Mouse (Mus musculus): Measurements from ENCODE around the gene Pyroxd2.
A peak's percentile ranks its signal among the peaks of the same experiment; 100 is the strongest.

Gene Pyroxd2

DNA sequence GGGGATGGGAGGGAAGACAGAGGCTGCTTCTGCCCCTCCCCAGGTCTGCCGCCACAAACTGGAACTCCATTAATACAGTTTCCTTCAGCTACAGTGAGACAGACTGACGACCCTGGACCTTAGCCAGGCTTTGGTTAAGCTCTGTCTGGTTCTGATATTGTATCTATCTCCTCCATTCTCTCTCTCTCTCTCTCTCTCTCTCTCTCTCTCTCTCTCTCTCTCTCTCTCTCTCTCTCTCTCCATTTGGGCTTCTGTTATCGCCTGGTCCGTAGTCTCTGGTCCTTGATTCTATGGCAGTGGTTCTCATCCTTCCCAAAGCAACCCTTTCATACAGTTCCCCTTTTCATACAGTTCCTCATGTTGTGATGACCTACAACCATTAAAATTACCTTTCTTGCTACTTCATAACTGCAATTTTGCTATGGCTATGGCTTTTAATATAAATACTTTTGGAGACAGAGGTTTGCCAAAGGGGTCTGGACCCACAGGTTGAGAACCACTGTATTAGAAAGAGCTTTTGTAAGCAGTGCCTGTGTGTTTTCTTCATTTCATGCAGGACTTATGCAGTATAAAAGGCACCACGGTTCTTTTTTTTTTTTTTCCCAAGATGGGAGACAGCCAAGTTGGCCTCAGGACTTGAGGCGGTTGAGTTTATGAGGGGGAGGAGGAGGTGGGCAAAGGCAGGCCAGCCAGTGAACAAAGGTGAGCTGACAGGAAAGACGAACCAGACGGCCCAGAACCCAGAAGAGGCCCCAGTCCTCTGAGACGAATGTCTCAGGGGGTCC lies 7.3 kb downstream of the Pyroxd2 start:
- DNase-seq (ENCODE audit: low read depth) = no peak

DNA sequence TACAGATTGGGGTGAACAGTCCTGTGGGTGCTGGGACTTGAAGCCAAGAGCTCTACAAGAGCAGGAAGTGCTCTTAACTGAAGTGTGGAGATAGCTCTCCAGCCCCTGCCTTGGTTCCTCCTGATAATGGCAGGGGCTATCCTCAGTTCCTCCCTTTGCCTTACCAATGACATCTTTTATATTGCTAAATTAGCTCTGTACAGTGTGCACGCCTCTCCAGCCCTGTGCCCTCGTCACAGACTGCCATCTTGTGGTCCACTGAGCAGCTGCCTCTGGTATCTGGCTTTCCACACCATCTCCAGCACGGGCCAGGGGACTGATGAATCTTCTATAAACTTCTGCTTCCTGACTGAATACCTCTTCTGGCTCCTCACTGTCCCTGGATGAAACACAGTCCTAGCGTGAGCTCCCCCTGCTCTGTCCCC lies 8.4 kb downstream of the Pyroxd2 start:
- no peak for DNase-seq (ENCODE audit: low read depth)

GRCm38 (mm10) chr19:42743261-42743660 lies 9.3 kb downstream of the Pyroxd2 start:
- DNase-seq (ENCODE audit: low read depth) = no peak

GRCm38 (mm10) chr19:42741884-42742283 lies 10.7 kb downstream of the Pyroxd2 start:
- DNase-seq (ENCODE audit: low read depth) = no peak

GRCm38 (mm10) chr19:42740163-42740899 lies 12.2 kb downstream of the Pyroxd2 start:
- DNase-seq (ENCODE audit: low read depth) = no peak

- no peak for DNase-seq (ENCODE audit: low read depth)
Measured at GRCm38 (mm10) chr19:42739734-42740133, 12.8 kb downstream of the Pyroxd2 start.

DNA sequence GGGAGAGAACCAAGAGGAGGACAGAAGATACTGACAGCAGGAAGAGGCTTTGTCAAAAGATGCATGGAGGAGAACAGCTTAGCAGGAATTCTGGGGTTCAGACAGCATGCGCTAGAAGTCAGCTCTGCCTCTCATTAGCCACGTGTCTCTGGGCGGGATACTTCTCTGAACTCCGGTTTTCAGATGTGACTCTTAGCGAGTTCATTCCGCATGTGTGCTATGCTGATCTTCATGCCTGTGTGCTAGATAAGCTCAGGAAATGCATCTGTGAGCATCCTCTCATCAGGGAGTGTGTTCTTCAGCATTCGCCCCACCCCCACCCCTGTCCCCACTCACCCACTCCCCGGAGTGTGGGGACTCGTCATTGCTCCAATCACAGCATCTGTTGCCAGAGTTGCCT lies 14.8 kb downstream of the Pyroxd2 start:
- no peak for DNase-seq (ENCODE audit: low read depth)

DNA sequence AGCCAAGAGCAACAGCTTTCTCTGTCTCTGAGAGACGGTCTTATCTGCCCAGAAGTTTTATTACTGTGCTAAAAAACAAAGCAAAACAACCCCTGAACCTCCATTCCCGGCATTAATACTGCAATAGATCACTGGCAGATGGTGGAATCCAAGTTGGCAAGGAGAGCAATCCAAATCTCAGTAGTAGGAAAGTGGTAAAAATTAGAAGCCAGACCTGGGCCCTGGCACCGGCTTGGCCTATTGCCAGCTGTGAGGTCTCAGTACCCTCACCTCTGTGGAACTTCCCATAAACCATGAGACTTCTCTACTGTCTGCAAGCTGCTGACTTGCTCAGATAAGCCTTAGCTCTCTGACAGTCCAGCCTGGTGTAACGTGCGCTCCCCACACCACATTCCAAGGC lies 17.6 kb downstream of the Pyroxd2 start:
- no peak for DNase-seq (ENCODE audit: low read depth)

DNA sequence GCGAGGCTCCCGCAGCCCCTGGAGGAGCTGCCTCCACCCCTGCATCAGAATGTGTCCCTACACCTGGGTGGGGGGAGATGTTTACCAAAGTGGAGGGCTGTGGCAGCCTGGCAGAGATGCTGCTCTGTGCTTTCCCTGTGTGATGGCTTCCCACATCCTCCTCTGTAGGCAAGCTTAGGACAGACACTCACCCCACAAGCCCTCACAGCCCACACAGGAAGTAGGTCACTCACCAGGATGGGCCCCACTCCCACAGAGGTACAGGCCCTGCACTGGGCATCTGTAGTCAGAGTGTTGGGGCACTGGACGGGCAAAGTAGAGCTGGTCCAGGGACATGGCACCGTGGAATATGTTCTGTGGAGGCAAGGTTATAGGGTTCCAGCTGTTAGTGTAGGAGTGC lies 25.2 kb downstream of the Pyroxd2 start:
- DNase-seq (ENCODE audit: low read depth) = no peak

GRCm38 (mm10) chr19:42726766-42727165 lies 25.8 kb downstream of the Pyroxd2 start:
- DNase-seq (ENCODE audit: low read depth) = no peak

GRCm38 (mm10) chr19:42725973-42726350 lies 26.6 kb downstream of the Pyroxd2 start:
- DNase-seq (ENCODE audit: low read depth) = no peak

- peak; percentile 16 for DNase-seq (ENCODE audit: low read depth)
Measured at GRCm38 (mm10) chr19:42725056-42725972, 27.3 kb downstream of the Pyroxd2 start.

DNA sequence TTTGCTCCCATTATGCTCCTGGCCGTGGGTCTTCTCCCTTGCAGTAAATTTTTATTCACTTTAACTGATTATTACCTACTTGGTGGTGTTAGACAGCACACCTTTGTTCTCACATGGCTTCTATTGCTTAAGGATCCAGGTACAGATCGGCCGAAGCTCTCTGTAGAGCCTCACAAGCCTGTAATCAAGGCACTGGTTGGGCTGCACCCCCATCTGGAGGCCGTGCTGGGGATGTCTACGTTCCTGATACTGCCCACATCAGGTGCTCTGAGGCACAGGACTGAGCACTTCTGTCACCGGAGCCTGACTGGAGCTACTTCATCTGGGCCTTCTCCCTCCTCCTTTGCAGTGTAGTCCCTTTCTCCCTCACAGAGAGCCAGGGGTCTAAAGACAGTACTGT lies 29.3 kb downstream of the Pyroxd2 start:
- DNase-seq (ENCODE audit: low read depth) = no peak

DNA sequence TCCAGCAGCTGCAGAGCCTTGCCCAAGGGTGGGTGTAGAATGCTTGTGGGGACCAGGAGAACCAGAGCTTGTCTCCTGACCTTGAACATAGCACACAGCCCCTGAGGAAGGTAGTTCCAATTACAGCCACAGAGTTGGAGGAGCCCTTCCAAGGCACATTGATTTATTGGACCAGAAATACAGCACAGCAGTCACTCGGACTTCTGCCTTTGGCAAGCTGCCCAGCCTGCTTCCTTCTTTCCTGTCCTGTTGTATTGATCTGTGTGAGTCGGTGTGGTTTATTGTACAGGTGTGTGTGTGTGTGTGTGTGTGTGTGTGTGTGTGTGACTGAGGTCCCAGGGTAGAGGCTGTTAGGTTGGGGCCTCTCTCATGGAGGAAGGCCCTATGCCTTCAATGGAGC lies 30.1 kb downstream of the Pyroxd2 start:
- DNase-seq (ENCODE audit: low read depth) = no peak

DNA sequence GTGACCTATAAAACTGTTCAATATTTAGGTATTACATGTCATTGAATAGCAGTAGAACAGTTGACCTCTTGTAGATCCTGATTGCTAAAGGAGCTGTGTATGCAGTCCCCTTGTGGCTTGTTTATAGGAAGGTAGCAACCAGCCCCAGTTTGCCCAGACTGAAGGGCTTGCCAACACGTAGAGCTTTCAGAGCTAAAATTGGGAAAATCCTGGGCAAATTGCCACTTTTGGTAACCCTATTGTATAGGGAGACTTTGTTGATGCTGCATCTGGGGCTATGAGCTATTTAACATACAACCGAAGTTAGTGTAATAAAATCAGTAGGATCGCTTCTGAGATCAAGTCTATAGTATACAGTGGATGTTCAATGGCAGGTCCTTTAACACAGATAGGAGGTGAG lies 34.5 kb downstream of the Pyroxd2 start:
- DNase-seq (ENCODE audit: low read depth) = no peak

GRCm38 (mm10) chr19:42717668-42718067 lies 34.9 kb downstream of the Pyroxd2 start:
- no peak for DNase-seq (ENCODE audit: low read depth)

DNA sequence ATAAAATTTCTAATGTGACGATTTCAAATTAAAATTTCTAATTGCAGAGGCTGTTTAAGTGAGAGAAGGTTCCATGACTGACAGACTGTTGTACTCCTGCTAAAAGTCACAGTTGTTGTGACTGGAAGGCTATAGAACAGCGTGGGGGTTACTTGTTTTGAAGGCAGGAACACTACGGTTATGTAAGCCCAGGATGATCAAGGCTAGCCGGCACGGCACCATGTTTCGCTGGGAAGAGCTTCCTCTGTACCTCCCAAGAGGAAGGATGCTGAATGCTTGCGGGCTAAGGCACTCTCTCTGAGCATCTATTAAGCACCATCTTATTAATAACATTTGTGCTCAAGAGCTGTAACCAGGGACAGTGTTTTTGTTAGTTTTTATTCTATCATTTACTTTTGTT lies 36.1 kb downstream of the Pyroxd2 start:
- no peak for DNase-seq (ENCODE audit: low read depth)

DNA sequence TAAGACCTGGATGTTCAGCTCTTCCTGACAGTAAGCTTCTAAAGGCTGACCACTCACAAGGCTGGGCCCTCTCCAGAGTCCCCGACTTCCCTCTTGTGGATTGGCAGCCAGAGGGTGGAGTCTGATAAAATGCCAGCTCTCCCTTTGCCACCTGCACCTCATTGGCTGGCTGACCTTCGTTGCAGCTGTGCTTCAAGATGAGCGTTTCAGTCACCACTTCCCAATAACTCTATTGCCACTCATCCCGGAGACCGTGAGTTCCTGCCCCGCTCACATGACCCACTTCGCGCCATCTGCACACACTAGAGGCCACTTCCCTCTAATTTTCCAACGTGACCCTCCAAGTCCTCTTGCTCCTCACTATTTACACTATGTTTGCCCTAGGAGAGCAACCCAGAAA lies 38.8 kb downstream of the Pyroxd2 start:
- no peak for DNase-seq (ENCODE audit: low read depth)

DNA sequence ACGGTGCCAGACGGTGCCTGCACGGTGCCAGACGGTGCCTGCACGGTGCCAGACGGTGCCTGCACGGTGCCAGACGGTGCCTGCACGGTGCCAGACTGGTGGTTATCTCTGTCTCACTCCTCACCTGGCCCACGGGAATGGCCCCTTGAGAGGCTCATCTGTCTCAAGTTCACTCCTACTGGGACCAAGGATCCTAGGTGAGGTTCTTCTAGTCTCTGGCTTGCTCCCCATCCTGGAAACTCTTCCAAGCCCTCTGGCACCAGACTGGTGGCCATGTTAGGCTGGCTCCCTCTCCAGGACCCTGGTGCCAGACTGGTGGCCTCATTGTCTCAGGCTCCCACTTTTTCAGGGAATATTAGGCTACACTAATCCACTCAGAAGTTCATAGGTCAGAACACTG lies 53.1 kb downstream of the Pyroxd2 start:
- no peak for DNase-seq (ENCODE audit: low read depth)

GRCm38 (mm10) chr19:42698576-42698975 lies 54.0 kb downstream of the Pyroxd2 start:
- DNase-seq (ENCODE audit: low read depth) = no peak

- no peak for DNase-seq (ENCODE audit: low read depth)
Measured at GRCm38 (mm10) chr19:42697336-42697735, 55.2 kb downstream of the Pyroxd2 start.

DNA sequence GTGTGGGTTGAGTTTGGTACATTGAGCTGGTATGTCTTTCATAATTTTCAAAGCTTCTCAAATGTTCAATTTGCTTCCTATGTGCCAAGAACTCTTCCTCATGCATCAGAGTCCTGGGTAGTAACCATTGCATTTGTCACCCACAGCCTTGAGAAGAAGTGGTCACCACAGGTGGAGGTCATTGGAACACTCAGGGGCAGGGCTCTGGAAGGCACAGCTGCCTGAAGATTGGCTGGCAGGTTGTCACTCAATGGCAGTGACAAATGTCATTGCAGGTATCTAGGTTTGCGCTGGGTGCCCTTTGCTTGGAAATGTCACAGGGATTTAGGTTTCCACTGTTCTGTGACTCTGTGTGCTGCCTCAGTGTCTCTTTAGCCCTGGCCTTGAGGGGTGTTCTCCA lies 62.3 kb downstream of the Pyroxd2 start:
- DNase-seq (ENCODE audit: low read depth) = no peak

DNA sequence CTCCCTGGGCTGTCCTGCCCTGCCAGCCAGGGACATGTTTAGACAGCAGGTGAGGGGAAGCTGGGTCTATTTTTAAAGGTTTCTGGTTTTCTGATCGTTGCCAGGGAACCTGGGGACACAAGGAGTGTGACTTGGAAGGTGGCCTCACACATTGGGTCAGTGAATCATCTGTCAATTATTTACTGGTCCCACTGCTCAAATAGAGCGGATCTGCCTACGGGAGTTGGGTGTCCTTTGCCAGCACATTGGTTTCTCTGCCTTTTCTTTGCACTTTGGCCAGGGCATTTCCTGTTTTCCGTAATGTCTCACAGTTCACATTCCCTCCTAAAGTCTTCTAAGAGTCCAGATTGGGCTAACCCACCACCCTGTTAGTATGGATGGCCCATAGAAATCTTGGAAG lies 62.8 kb downstream of the Pyroxd2 start:
- DNase-seq (ENCODE audit: low read depth) = no peak

All from c-Kit-positive CD71-negative TER-119-negative erythroid progenitor cells, embryonic 14.5 days (primary cell).